In genomic region chr2:110229143-110230087, GRCm38 (mm10) we compare ENCODE assay signal across 8 mouse cellular contexts.
DNase-seq lines count a peak whose midpoint lies in the region; ATAC-seq lines count a peak whose summit lies in the region.

No protein-coding gene starts in this region.

- H3K4me2 ChIP-seq in intestine, embryonic 16.5 days (ENCODE audit: low read depth, low read length), result 0 out of 2 replicates have a peak overlapping the region, but pooled peaks have one; percentile 4
- H3K4me2 ChIP-seq in midbrain, embryonic 11.5 days, result no peak overlapping the region

- ATAC-seq in common myeloid progenitor, adult 5-6 weeks (replicated peaks; ENCODE audit: low read depth, poor library complexity, severe bottlenecking), result peak; percentile 95
- ATAC-seq in intestine, embryonic 16.5 days, result peak; percentile 87
- peak; percentile 92 for ATAC-seq in midbrain, embryonic 11.5 days (ENCODE audit: low FRiP score)

- H3K4me3 ChIP-seq in intestine, embryonic 16.5 days (ENCODE audit: low read length), result no peak overlapping the region
- H3K4me3 ChIP-seq in midbrain, embryonic 11.5 days (ENCODE audit: low read depth, low read length), result no peak overlapping the region

- no peaks in the 10 kb centered on the region for H3K27me3 ChIP-seq in intestine, embryonic 16.5 days (replicated peaks; ENCODE audit: control insufficient read depth, insufficient read depth, low read length)
- H3K27me3 ChIP-seq in midbrain, embryonic 11.5 days (ENCODE audit: control insufficient read depth, insufficient read depth, low read length), result no peaks in the 10 kb centered on the region

- peak; percentile 52 for DNase-seq in ovary, postnatal 14 days (ENCODE audit: low spot score)
- no peak for DNase-seq in ovary, postnatal 10 days (ENCODE audit: low spot score)
- DNase-seq in gonadal fat pad, adult 2 months (ENCODE audit: low read depth), result peak; percentile 36
- DNase-seq in left cerebral cortex, postnatal 14 days (ENCODE audit: low spot score in 2 of 2), result peak; percentile 79 to 82
- peak; percentile 95 for DNase-seq in midbrain, embryonic 11.5 days (ENCODE audit: low spot score, missing footprints)
- DNase-seq in urinary bladder, postnatal 36 days (ENCODE audit: low spot score in 2 of 2), result peak; percentile 33 to 41

- peaks cover 5% of the 10 kb centered on the region; the same call in 1 of the 2 replicates for H3K4me1 ChIP-seq in intestine, embryonic 16.5 days (ENCODE audit: control insufficient read depth, insufficient read depth, low read length)
- H3K4me1 ChIP-seq in midbrain, embryonic 11.5 days (ENCODE audit: control insufficient read depth, insufficient read depth, low read length), result no peaks in the 10 kb centered on the region

- H3K9me3 ChIP-seq in intestine, embryonic 16.5 days (ENCODE audit: control insufficient read depth, low read length), result no peaks in the 10 kb centered on the region
- no peaks in the 10 kb centered on the region for H3K9me3 ChIP-seq in midbrain, embryonic 11.5 days (ENCODE audit: control insufficient read depth, low read length)

- 34% methylated on average over 15 of the region's 15 CpGs for WGBS in intestine, embryonic 16.5 days
- WGBS in midbrain, embryonic 11.5 days, result 41% methylated on average over 15 of the region's 15 CpGs

- intact Hi-C loops in left cerebral cortex, postnatal 14 days (cut with DNase I), result loop anchor here (1.0 to 5.0 kb wide), 4 partner anchors 133 to 828 kb away; partner anchors contain the start of gene Fibin

- H3K9ac ChIP-seq in intestine, embryonic 16.5 days (ENCODE audit: low read depth, low read length), result no peak overlapping the region
- no peak overlapping the region for H3K9ac ChIP-seq in midbrain, embryonic 11.5 days (ENCODE audit: low read length)

- H3K36me3 ChIP-seq in intestine, embryonic 16.5 days (ENCODE audit: control insufficient read depth, insufficient read depth, low read length), result no peaks in the 10 kb centered on the region
- H3K36me3 ChIP-seq in midbrain, embryonic 11.5 days (ENCODE audit: control insufficient read depth, insufficient read depth, low read length), result no peaks in the 10 kb centered on the region

- H3K27ac ChIP-seq in intestine, embryonic 16.5 days (ENCODE audit: low read length), result no peak overlapping the region
- H3K27ac ChIP-seq in midbrain, embryonic 11.5 days (ENCODE audit: low read depth, low read length), result no peak overlapping the region
